Mouse (Mus musculus) hindbrain, embryonic 11.5 days (tissue): Measurements from ENCODE around the gene Lancl3. TPM values are rescaled to one million over a fixed set of nuclear protein-coding genes. Genes with fewer than 3 reads are reported as not detected.

Source experiments
- polyA plus RNA-seq: library from polyadenylated mRNA; unstranded; fragments of >200 nt; fragmentation: Nextera tagmentation; extraction: Ambion mirVana; gene quantifications from 2 replicates; pipeline ENCODE4 v1.2.1, GENCODE M21; 2014

Lancl3 gene
- polyA plus RNA-seq, 1 experiment from 2014 or later, result 1.0 TPM

Other genes with a start within 250 kb of the Lancl3 start
- not detected in 2 replicates for gene Fthl17b, start 236.9 kb upstream of the Lancl3 start, polyA plus RNA-seq
- gene Fthl17c, start 223.3 kb upstream of the Lancl3 start, polyA plus RNA-seq, result not detected in 2 replicates
- not detected in 2 replicates for gene Fthl17d, start 213.1 kb upstream of the Lancl3 start, polyA plus RNA-seq
- gene Fthl17e, start 166.4 kb upstream of the Lancl3 start, polyA plus RNA-seq, result not detected in 2 replicates
- not detected in 2 replicates for gene Fthl17f, start 136.9 kb upstream of the Lancl3 start, polyA plus RNA-seq
- gene 4930402K13Rik, start 95.3 kb upstream of the Lancl3 start, polyA plus RNA-seq, result not detected in 2 replicates
- gene Gm14862, start 57.0 kb downstream of the Lancl3 start, polyA plus RNA-seq, result 0.25 TPM in 1 of 2 replicates, not detected in the other
- gene Xk, start 72.9 kb downstream of the Lancl3 start, polyA plus RNA-seq, result 2.6 and 3.1 TPM in 2 replicates
- not detected in 2 replicates for gene H2al1m, start 83.9 kb downstream of the Lancl3 start, polyA plus RNA-seq
- not detected in 2 replicates for gene H2al1k, start 150.7 kb downstream of the Lancl3 start, polyA plus RNA-seq